Mouse (Mus musculus) liver, embryonic 14.5 days (tissue): Measurements from ENCODE around the gene Ksr2.

Experiments used
- CTCF ChIP-seq: IDR thresholded peaks from 2 replicates; pipeline ENCODE4 v1.5.1; 2016; ENCODE audit warnings: antibody characterized with exemption, low read depth, control low read depth
- EP300 ChIP-seq: IDR thresholded peaks from 2 replicates; pipeline ENCODE4 v1.6.1; 2016; ENCODE audit warnings: antibody characterized with exemption, low read depth

DNA sequence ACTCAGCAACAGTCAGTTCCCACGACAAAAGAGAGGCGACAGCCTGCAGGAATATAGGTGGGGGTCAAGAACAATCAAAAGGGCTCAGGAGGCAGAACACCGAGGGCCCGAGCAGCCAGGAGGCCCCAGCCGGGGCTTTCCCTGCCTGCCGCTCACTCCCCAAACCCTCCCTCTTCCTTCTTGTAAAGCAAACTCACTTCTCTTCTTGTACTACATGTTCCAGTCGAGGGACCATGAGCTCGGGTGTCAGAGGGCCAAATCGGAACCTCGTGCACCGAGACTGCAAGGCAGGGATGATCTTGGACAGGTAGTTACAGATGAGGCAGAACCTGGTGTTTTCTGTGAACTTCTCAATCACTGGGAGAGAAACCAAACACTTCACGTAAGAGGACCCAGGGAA, 30.6 kb upstream of the Ksr2 start:
- no peak for TF ChIP-seq CTCF
- no peak for TF ChIP-seq EP300
